8 mouse cellular contexts compared by ENCODE assay signal in the genomic region with DNA sequence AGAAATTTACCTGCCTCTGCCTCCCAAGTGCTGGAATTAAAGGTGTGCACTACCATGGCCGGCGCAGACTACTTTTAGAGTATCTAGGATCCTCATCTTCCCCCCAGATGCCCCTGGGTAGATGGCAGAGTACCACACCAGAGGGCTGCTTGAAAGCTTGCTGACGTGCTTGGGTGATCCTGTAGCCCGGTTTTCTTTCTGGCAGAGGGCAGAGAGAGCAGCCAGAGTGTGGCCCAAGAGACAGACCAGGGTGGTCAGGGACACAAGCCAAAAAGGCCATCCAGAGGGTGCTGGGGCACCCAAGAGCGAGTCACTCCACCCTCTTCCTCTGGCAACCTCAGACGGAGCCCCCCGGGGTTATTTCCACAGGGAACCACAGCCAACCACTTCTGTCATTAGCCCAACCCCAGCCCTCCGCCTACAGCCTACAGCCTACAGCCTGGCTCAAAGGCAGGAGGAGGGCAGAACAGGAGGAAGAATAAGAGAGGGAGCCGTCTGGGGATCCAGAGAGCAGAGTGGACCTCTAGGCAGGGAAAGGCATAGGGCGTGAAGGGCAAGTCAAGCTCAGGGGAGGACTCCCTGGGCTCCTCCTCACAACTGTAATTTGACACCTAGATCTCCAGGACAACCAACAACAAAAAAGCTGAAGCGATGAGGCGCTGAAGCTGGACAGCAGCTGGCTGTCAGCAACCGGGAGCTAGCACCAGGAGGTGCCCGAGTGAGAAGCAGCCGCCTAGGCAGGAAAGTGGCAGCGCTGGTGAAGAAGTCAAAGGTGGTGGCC. TPM values are rescaled to one million over a fixed set of nuclear protein-coding genes. Genes with fewer than 3 reads are reported as not detected.
DNase-seq lines count a peak whose midpoint lies in the region; ATAC-seq lines count a peak whose summit lies in the region.

A gene (plus strand): TSS at position 481 of the 781 bp plus-strand sequence.

- intact Hi-C loops in left cerebral cortex, postnatal 25 days (cut with DNase I) = no loop called here

- DNase-seq in midbrain, embryonic 11.5 days (ENCODE audit: low spot score, missing footprints) = peak; percentile 92
- peak; percentile 68 for DNase-seq in forelimb bud, embryonic 11.5 days (ENCODE audit: low read depth, low spot score)
- no peak for DNase-seq in liver, embryonic 13.5 days
- no peak for DNase-seq in T-cell, adult 2 months (ENCODE audit: low spot score)
- no peak for DNase-seq in left cerebral cortex, postnatal 25 days (ENCODE audit: low spot score in 2 of 2)

- no peaks in the 10 kb centered on the region for H3K9me3 ChIP-seq in midbrain, embryonic 11.5 days (ENCODE audit: control insufficient read depth, low read length)
- no peaks in the 10 kb centered on the region for H3K9me3 ChIP-seq in midbrain, embryonic 15.5 days
- H3K9me3 ChIP-seq in hindbrain, embryonic 13.5 days = no peaks in the 10 kb centered on the region
- H3K9me3 ChIP-seq in liver, embryonic 13.5 days (replicated peaks) = no peaks in the 10 kb centered on the region
- H3K9me3 ChIP-seq in neural tube, embryonic 15.5 days (replicated peaks) = no peaks in the 10 kb centered on the region

- peak; percentile 59; the same call in 1 of the 2 replicates for ATAC-seq in midbrain, embryonic 11.5 days (ENCODE audit: low FRiP score)
- no peak for ATAC-seq in midbrain, embryonic 15.5 days (replicated peaks)
- no peak for ATAC-seq in hindbrain, embryonic 13.5 days (ENCODE audit: low FRiP score)
- ATAC-seq in liver, embryonic 13.5 days (ENCODE audit: low read depth) = peak; percentile 33
- ATAC-seq in neural tube, embryonic 15.5 days (ENCODE audit: low FRiP score) = no peak

- 30% methylated on average over 16 of the region's 16 CpGs for WGBS in midbrain, embryonic 11.5 days
- 32% methylated on average over 16 of the region's 16 CpGs for WGBS in midbrain, embryonic 15.5 days
- 30% methylated on average over 16 of the region's 16 CpGs for WGBS in hindbrain, embryonic 13.5 days
- 18% methylated on average over 16 of the region's 16 CpGs for WGBS in liver, embryonic 13.5 days (ENCODE audit: insufficient replicate concordance)
- 30% methylated on average over 16 of the region's 16 CpGs for WGBS in neural tube, embryonic 15.5 days

- no peak within 1 kb of the TSS; the same call in 1 of the 2 replicates for H3K4me2 ChIP-seq in midbrain, embryonic 11.5 days
- no peak within 1 kb of the TSS for H3K4me2 ChIP-seq in midbrain, embryonic 15.5 days
- H3K4me2 ChIP-seq in hindbrain, embryonic 13.5 days = 0 out of 2 replicates have a peak within 1 kb of the TSS, but pooled peaks have one; percentile 10
- H3K4me2 ChIP-seq in liver, embryonic 13.5 days = peak within 1 kb of the TSS; percentile 91
- H3K4me2 ChIP-seq in neural tube, embryonic 15.5 days = 0 out of 2 replicates have a peak within 1 kb of the TSS, but pooled peaks have one; percentile 11

- peak within 1 kb of the TSS; percentile 34; the same call in 1 of the 2 replicates for H3K9ac ChIP-seq in midbrain, embryonic 11.5 days (ENCODE audit: low read length)
- H3K9ac ChIP-seq in midbrain, embryonic 15.5 days = no peak within 1 kb of the TSS
- H3K9ac ChIP-seq in hindbrain, embryonic 13.5 days = peak within 1 kb of the TSS; percentile 53; the same call in 1 of the 2 replicates
- peak within 1 kb of the TSS; percentile 85 for H3K9ac ChIP-seq in liver, embryonic 13.5 days
- H3K9ac ChIP-seq in neural tube, embryonic 15.5 days (replicated peaks) = no peak within 1 kb of the TSS

- no peak within 1 kb of the TSS for H3K27ac ChIP-seq in midbrain, embryonic 11.5 days (ENCODE audit: low read depth, low read length)
- no peak within 1 kb of the TSS for H3K27ac ChIP-seq in midbrain, embryonic 15.5 days
- H3K27ac ChIP-seq in hindbrain, embryonic 13.5 days = peak within 1 kb of the TSS; percentile 26; the same call in 1 of the 2 replicates
- H3K27ac ChIP-seq in liver, embryonic 13.5 days = peak within 1 kb of the TSS; percentile 99
- no peak within 1 kb of the TSS for H3K27ac ChIP-seq in neural tube, embryonic 15.5 days (replicated peaks)

- H3K27me3 ChIP-seq in midbrain, embryonic 11.5 days (ENCODE audit: control insufficient read depth, insufficient read depth, low read length) = no peaks in the 10 kb centered on the region
- no peaks in the 10 kb centered on the region for H3K27me3 ChIP-seq in midbrain, embryonic 15.5 days (replicated peaks)
- no peaks in the 10 kb centered on the region for H3K27me3 ChIP-seq in hindbrain, embryonic 13.5 days
- no peaks in the 10 kb centered on the region for H3K27me3 ChIP-seq in liver, embryonic 13.5 days
- no peaks in the 10 kb centered on the region for H3K27me3 ChIP-seq in neural tube, embryonic 15.5 days (replicated peaks)

- peaks cover 15% of the 10 kb centered on the region for H3K4me1 ChIP-seq in midbrain, embryonic 11.5 days (ENCODE audit: control insufficient read depth, insufficient read depth, low read length)
- H3K4me1 ChIP-seq in midbrain, embryonic 15.5 days = 0 out of 2 replicates have a peak, but pooled peaks cover 3% of the 10 kb centered on the region
- peaks cover 31% of the 10 kb centered on the region for H3K4me1 ChIP-seq in hindbrain, embryonic 13.5 days (replicated peaks)
- peaks cover 77% of the 10 kb centered on the region for H3K4me1 ChIP-seq in liver, embryonic 13.5 days (replicated peaks)
- peaks cover 13% of the 10 kb centered on the region for H3K4me1 ChIP-seq in neural tube, embryonic 15.5 days

- no peak within 1 kb of the TSS for H3K4me3 ChIP-seq in midbrain, embryonic 11.5 days (ENCODE audit: low read depth, low read length)
- H3K4me3 ChIP-seq in midbrain, embryonic 15.5 days = no peak within 1 kb of the TSS
- H3K4me3 ChIP-seq in hindbrain, embryonic 13.5 days = no peak within 1 kb of the TSS
- peak within 1 kb of the TSS; percentile 66 for H3K4me3 ChIP-seq in liver, embryonic 13.5 days (replicated peaks)
- H3K4me3 ChIP-seq in neural tube, embryonic 15.5 days (replicated peaks) = no peak within 1 kb of the TSS

- 0 out of 2 replicates have a peak, but pooled peaks cover 3% of the 10 kb centered on the region for H3K36me3 ChIP-seq in midbrain, embryonic 11.5 days (ENCODE audit: control insufficient read depth, insufficient read depth, low read length)
- H3K36me3 ChIP-seq in midbrain, embryonic 15.5 days (replicated peaks) = 0 out of 2 replicates have a peak, but pooled peaks cover 4% of the 10 kb centered on the region
- peaks cover 32% of the 10 kb centered on the region for H3K36me3 ChIP-seq in hindbrain, embryonic 13.5 days
- peaks cover 48% of the 10 kb centered on the region for H3K36me3 ChIP-seq in liver, embryonic 13.5 days
- peaks cover 8% of the 10 kb centered on the region for H3K36me3 ChIP-seq in neural tube, embryonic 15.5 days

RNA-seq across cellular contexts. Expression of the gene that starts here (rescaled TPM):
- 0.27 and 0.59 TPM in 2 replicates for polyA plus RNA-seq in midbrain, embryonic 11.5 days (2014; fragmentation: Nextera tagmentation; extraction: Ambion mirVana)
- polyA plus RNA-seq in midbrain, embryonic 15.5 days (2015; fragmentation: Nextera tagmentation; extraction: Ambion mirVana) = 1.2 and 1.4 TPM in 2 replicates
- polyA plus RNA-seq in hindbrain, embryonic 13.5 days (2015; fragmentation: Nextera tagmentation; extraction: Ambion mirVana) = 2.0 and 2.7 TPM in 2 replicates
- polyA plus RNA-seq in liver, embryonic 13.5 days (2015; fragmentation: Nextera tagmentation; extraction: Ambion mirVana) = 39.0 and 42.3 TPM in 2 replicates
- polyA plus RNA-seq in neural tube, embryonic 15.5 days (2015; fragmentation: Nextera tagmentation; extraction: Ambion mirVana) = 2.2 and 8.1 TPM in 2 replicates
- under 1 TPM in 1 of 2 experiments, not detected in 1; 0.32 TPM for total RNA-seq in left cerebral cortex, postnatal 25 days (2021)

Comparison
In these comparisons a context has a peak if more than half of its experiments do, and no peak if none do; other contexts are left out.
1. Peak in DNase-seq, ATAC-seq and H3K9ac ChIP-seq in midbrain, embryonic 11.5 days; RNA of the gene not detected or under 1 TPM.
2. H3K27ac ChIP-seq: peak in hindbrain, embryonic 13.5 days (single experiment) and liver, embryonic 13.5 days (single experiment); none in midbrain, embryonic 11.5 days (single experiment), midbrain, embryonic 15.5 days (single experiment) and neural tube, embryonic 15.5 days (single experiment).
3. H3K4me2 ChIP-seq: peak in hindbrain, embryonic 13.5 days (single experiment), liver, embryonic 13.5 days (single experiment) and neural tube, embryonic 15.5 days (single experiment); none in midbrain, embryonic 11.5 days (single experiment) and midbrain, embryonic 15.5 days (single experiment).
4. H3K9ac ChIP-seq: peak in hindbrain, embryonic 13.5 days (single experiment) and liver, embryonic 13.5 days (single experiment); none in midbrain, embryonic 15.5 days (single experiment) and neural tube, embryonic 15.5 days (single experiment).